Mouse (Mus musculus) heart, postnatal 0 days (tissue): ENCODE data around the gene Exoc3l2.

Experiments
- CTCF ChIP-seq: IDR thresholded peaks from 2 replicates; pipeline ENCODE4 v1.5.1; 2016; ENCODE audit warnings: antibody characterized with exemption, control low read depth, low read depth
- EP300 ChIP-seq: IDR thresholded peaks from 2 replicates; pipeline ENCODE4 v1.6.1; 2016; ENCODE audit warnings: antibody characterized with exemption, low read depth

GRCm38 (mm10) chr7:19508924-19509568 is 45.9 kb downstream of the Exoc3l2 start:
- TF ChIP-seq CTCF (no peak), EP300 (no peak)
